Comparison of ENCODE assay signal across 10 mouse cellular contexts in the genomic region with DNA sequence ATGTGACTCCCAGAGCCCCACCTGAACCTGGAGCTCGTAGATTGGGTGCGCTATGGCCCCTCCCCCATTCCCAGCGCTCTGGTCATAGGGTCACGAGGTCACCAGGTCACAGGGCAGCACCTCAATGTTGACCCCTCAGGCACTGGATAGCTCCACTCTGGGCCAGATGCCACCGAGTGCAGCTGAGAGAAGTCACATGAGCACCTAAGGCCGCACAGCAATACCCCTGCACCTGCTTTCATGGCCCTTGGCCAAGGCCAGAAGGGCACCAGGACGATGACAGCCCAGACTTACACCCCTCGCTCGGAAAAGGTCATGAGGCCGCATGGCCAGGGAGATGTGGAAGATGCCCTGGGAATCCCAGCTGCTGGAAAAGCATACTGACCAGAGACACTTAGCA. TPM values are rescaled to one million over a fixed set of nuclear protein-coding genes. Genes with fewer than 3 reads are reported as not detected.
DNase-seq lines count a peak whose midpoint lies in the region; ATAC-seq lines count a peak whose summit lies in the region.
"Had no signal": no experiment of that assay in that cellular context is flagged by ENCODE, and none has a peak within 500 bp of the region (broad histone marks: within the 10 kb centered on the region; RNA-seq: fewer than 3 reads in every experiment).

No protein-coding gene starts in this region.

- ATAC-seq in heart, embryonic 15.5 days (replicated peaks; ENCODE audit: insufficient number of reproducible peaks, insufficient read depth, low FRiP score, low read depth), result no peak
- no peak for ATAC-seq in embryonic facial prominence, embryonic 13.5 days (ENCODE audit: insufficient number of reproducible peaks, insufficient read depth, low FRiP score, low TSS enrichment, low read depth)
- no peak for ATAC-seq in intestine, embryonic 15.5 days
- no peak for ATAC-seq in midbrain, embryonic 16.5 days

- no peak for DNase-seq in heart, postnatal 25 days (ENCODE audit: low spot score)
- DNase-seq in spleen, postnatal 36 days (ENCODE audit: low spot score in 2 of 2), result no peak
- DNase-seq in ovary, postnatal 14 days (ENCODE audit: low spot score), result no peak
- DNase-seq in ovary, postnatal 10 days (ENCODE audit: low spot score), result no peak

- no peak overlapping the region for H3K9ac ChIP-seq in heart, embryonic 15.5 days
- no peak overlapping the region for H3K9ac ChIP-seq in embryonic facial prominence, embryonic 13.5 days
- H3K9ac ChIP-seq in intestine, embryonic 15.5 days, result no peak overlapping the region; the same call in 1 of the 2 replicates
- H3K9ac ChIP-seq in midbrain, embryonic 16.5 days (ENCODE audit: low read depth, low read length), result peak overlapping the region; percentile 50

- WGBS in heart, embryonic 15.5 days, result 25% methylated on average over 10 of the region's 10 CpGs
- 17% methylated on average over 10 of the region's 10 CpGs for WGBS in embryonic facial prominence, embryonic 13.5 days
- WGBS in intestine, embryonic 15.5 days, result 27% methylated on average over 10 of the region's 10 CpGs
- WGBS in midbrain, embryonic 16.5 days, result 29% methylated on average over 10 of the region's 10 CpGs

- intact Hi-C loops in heart, postnatal 25 days (cut with DNase I), result no loop called here

- no peaks in the 10 kb centered on the region for H3K9me3 ChIP-seq in heart, embryonic 15.5 days (replicated peaks)
- H3K9me3 ChIP-seq in embryonic facial prominence, embryonic 13.5 days, result no peaks in the 10 kb centered on the region; the same call in 1 of the 2 replicates
- H3K9me3 ChIP-seq in intestine, embryonic 15.5 days, result no peaks in the 10 kb centered on the region
- H3K9me3 ChIP-seq in midbrain, embryonic 16.5 days (replicated peaks; ENCODE audit: control insufficient read depth, low read length, poor library complexity, severe bottlenecking), result no peaks in the 10 kb centered on the region

- peak overlapping the region; percentile 45 for H3K4me3 ChIP-seq in heart, embryonic 15.5 days
- H3K4me3 ChIP-seq in embryonic facial prominence, embryonic 13.5 days, result peak overlapping the region; percentile 36
- H3K4me3 ChIP-seq in intestine, embryonic 15.5 days (replicated peaks), result peak overlapping the region; percentile 25
- no peak overlapping the region; the same call in 1 of the 2 replicates for H3K4me3 ChIP-seq in midbrain, embryonic 16.5 days (ENCODE audit: low read depth, low read length)

- peaks cover 47% of the 10 kb centered on the region for H3K27me3 ChIP-seq in heart, embryonic 15.5 days
- peaks cover 51% of the 10 kb centered on the region for H3K27me3 ChIP-seq in embryonic facial prominence, embryonic 13.5 days
- H3K27me3 ChIP-seq in intestine, embryonic 15.5 days (replicated peaks), result peaks cover 32% of the 10 kb centered on the region
- H3K27me3 ChIP-seq in midbrain, embryonic 16.5 days (ENCODE audit: control insufficient read depth, insufficient read depth, low read depth, low read length), result no peaks in the 10 kb centered on the region

- peaks cover 83% of the 10 kb centered on the region for H3K4me1 ChIP-seq in heart, embryonic 15.5 days (replicated peaks)
- peaks cover 96% of the 10 kb centered on the region for H3K4me1 ChIP-seq in embryonic facial prominence, embryonic 13.5 days
- peaks cover 74% of the 10 kb centered on the region for H3K4me1 ChIP-seq in intestine, embryonic 15.5 days (replicated peaks)
- H3K4me1 ChIP-seq in midbrain, embryonic 16.5 days (ENCODE audit: control insufficient read depth, insufficient read depth, low read length), result peaks cover 77% of the 10 kb centered on the region

- peak overlapping the region; percentile 72 for H3K4me2 ChIP-seq in heart, embryonic 15.5 days
- H3K4me2 ChIP-seq in embryonic facial prominence, embryonic 13.5 days, result peak overlapping the region; percentile 60
- H3K4me2 ChIP-seq in intestine, embryonic 15.5 days (replicated peaks), result peak overlapping the region; percentile 58
- peak overlapping the region; percentile 43 for H3K4me2 ChIP-seq in midbrain, embryonic 16.5 days (ENCODE audit: low read length)

- H3K27ac ChIP-seq in heart, embryonic 15.5 days, result no peak overlapping the region
- no peak overlapping the region for H3K27ac ChIP-seq in embryonic facial prominence, embryonic 13.5 days
- no peak overlapping the region for H3K27ac ChIP-seq in intestine, embryonic 15.5 days
- no peak overlapping the region for H3K27ac ChIP-seq in midbrain, embryonic 16.5 days (ENCODE audit: low read length)

- H3K36me3 ChIP-seq in heart, embryonic 15.5 days, result no peaks in the 10 kb centered on the region
- H3K36me3 ChIP-seq in embryonic facial prominence, embryonic 13.5 days, result 0 out of 2 replicates have a peak, but pooled peaks cover 6% of the 10 kb centered on the region
- no peaks in the 10 kb centered on the region; the same call in 1 of the 2 replicates for H3K36me3 ChIP-seq in intestine, embryonic 15.5 days
- H3K36me3 ChIP-seq in midbrain, embryonic 16.5 days (ENCODE audit: control insufficient read depth, insufficient read depth, low read length), result no peaks in the 10 kb centered on the region; the same call in 1 of the 2 replicates

RNA-seq across cellular contexts. Expression of a gene that starts 5.7 kb away (rescaled TPM):
- 37.6 and 62.0 TPM in 2 replicates for polyA plus RNA-seq in heart, embryonic 15.5 days (2015; fragmentation: Nextera tagmentation; extraction: Ambion mirVana)
- total RNA-seq in heart, postnatal 25 days (2021), result 10 to 100 TPM; 42.2 to 52.2 TPM
- polyA plus RNA-seq in embryonic facial prominence, embryonic 13.5 days (2015; fragmentation: Nextera tagmentation; extraction: Ambion mirVana), result 120 and 121 TPM in 2 replicates
- 56.3 and 56.8 TPM in 2 replicates for polyA plus RNA-seq in intestine, embryonic 15.5 days (2015; fragmentation: Nextera tagmentation; extraction: Ambion mirVana)
- 293 and 299 TPM in 2 replicates for polyA plus RNA-seq in midbrain, embryonic 16.5 days (2015; fragmentation: Nextera tagmentation; extraction: Ambion mirVana)

RNA-seq across cellular contexts. Expression of a gene that starts 41.7 kb away (rescaled TPM):
- not detected in 2 replicates for polyA plus RNA-seq in heart, embryonic 15.5 days (2015; fragmentation: Nextera tagmentation; extraction: Ambion mirVana)
- not detected for total RNA-seq in heart, postnatal 25 days (2021)
- polyA plus RNA-seq in embryonic facial prominence, embryonic 13.5 days (2015; fragmentation: Nextera tagmentation; extraction: Ambion mirVana), result not detected in 2 replicates
- polyA plus RNA-seq in intestine, embryonic 15.5 days (2015; fragmentation: Nextera tagmentation; extraction: Ambion mirVana), result not detected in 2 replicates
- polyA plus RNA-seq in midbrain, embryonic 16.5 days (2015; fragmentation: Nextera tagmentation; extraction: Ambion mirVana), result not detected in 2 replicates
- total RNA-seq: MEL had no signal
- polyA plus RNA-seq: large intestine, adult 2 months had no signal
